Mouse (Mus musculus) left cerebral cortex, adult 6 months (tissue): ENCODE results near the gene Ndufv1. TPM values are rescaled to one million over a fixed set of nuclear protein-coding genes. Genes with fewer than 3 reads are reported as not detected.

Experiments used
- long read RNA-seq, 2 experiments: library from polyadenylated mRNA; unstranded; transcript quantifications; one replicate each; pipeline ENCODE4 v2.0.0; 2019 to 2020
- polyA plus RNA-seq: library from polyadenylated mRNA; unstranded; fragments of <200 nt; fragmentation: Nextera tagmentation; gene quantifications from 2 replicates; pipeline ENCODE4 v1.2.3, GENCODE M21; 2021

The Ndufv1 gene
- 400 and 516 TPM in 2 replicates for polyA plus RNA-seq
- long read RNA-seq, experiment 1, transcript Ndufv1-201 (10 exons, 1,661 nt) = major isoform, 1,519 of 1,725 reads
- long read RNA-seq, experiment 1, partial matches to known transcripts = 51 of 1,725 reads
- long read RNA-seq, experiment 1, other reads (novel, unspliced or antisense) = 152 of 1,725 reads
- long read RNA-seq, experiment 2, transcript Ndufv1-201 (10 exons, 1,661 nt) = major isoform, 511 of 618 reads
- long read RNA-seq, experiment 2, partial matches to known transcripts = 61 of 618 reads
- long read RNA-seq, experiment 2, other reads (novel, unspliced or antisense) = 44 of 618 reads

GRCm38 (mm10) chr19:4012432-4013022 is at the start of gene Ndufv1:
Ndufv1 (minus strand) TSS chr19:4012806.

GRCm38 (mm10) chr19:4059069-4059740 is 46.6 kb upstream of the Ndufv1 start, which contains the start of gene Gstp3:
Gstp3 (minus strand) TSS chr19:4059569.

GRCm38 (mm10) chr19:4045966-4046865 is 33.6 kb upstream of the Ndufv1 start, which contains the start of gene Gstp2:
Gstp2 (minus strand) TSS chr19:4046023.

GRCm38 (mm10) chr19:4037788-4038232 is 25.2 kb upstream of the Ndufv1 start, which contains the start of gene Gstp1:
Gstp1 (minus strand) TSS chr19:4037985.

GRCm38 (mm10) chr19:4003112-4003511 is 9.5 kb downstream of the Ndufv1 start, which contains the start of gene Doc2g:
Doc2g (plus strand) TSS chr19:4003313.

GRCm38 (mm10) chr19:4000119-4000900 is 12.3 kb downstream of the Ndufv1 start, which contains the start of the genes Nudt8 and Gm49405:
Nudt8 (plus strand) TSS chr19:4000580.
Gm49405 (plus strand) TSS chr19:4000626.

GRCm38 (mm10) chr19:3992416-3992815 is 20.2 kb downstream of the Ndufv1 start, which contains the start of gene Tbx10:
Tbx10 (plus strand) TSS chr19:3992752.

GRCm38 (mm10) chr19:3986334-3986733 is 26.3 kb downstream of the Ndufv1 start, which contains the start of gene Acy3:
Acy3 (plus strand) TSS chr19:3986570.

GRCm38 (mm10) chr19:3972229-3972628 is 40.4 kb downstream of the Ndufv1 start, which contains the start of gene Aldh3b2:
Aldh3b2 (plus strand) TSS chr19:3972328.

GRCm38 (mm10) chr19:3958470-3958869 is 54.1 kb downstream of the Ndufv1 start, which contains the start of gene Aldh3b3:
Aldh3b3 (plus strand) TSS chr19:3958645.

Other genes with a start within 250 kb of the Ndufv1 start
- 7.1 and 11.4 TPM in 2 replicates for gene Kmt5b, start 245.4 kb downstream of the Ndufv1 start, polyA plus RNA-seq
- gene Chka, start 161.0 kb downstream of the Ndufv1 start, polyA plus RNA-seq = 15.9 and 22.7 TPM in 2 replicates
- gene Tcirg1, start 105.7 kb downstream of the Ndufv1 start, polyA plus RNA-seq = 3.1 and 3.9 TPM in 2 replicates
- 579 and 589 TPM in 2 replicates for gene Ndufs8, start 100.0 kb downstream of the Ndufv1 start, polyA plus RNA-seq
- gene Aldh3b1, start 83.0 kb downstream of the Ndufv1 start, polyA plus RNA-seq = 6.4 and 6.9 TPM in 2 replicates
- 20.5 and 23.3 TPM in 2 replicates for gene Unc93b1, start 77.6 kb downstream of the Ndufv1 start, polyA plus RNA-seq
- gene Aldh3b3, start 54.2 kb downstream of the Ndufv1 start, polyA plus RNA-seq = 0.13 TPM in 1 of 2 replicates, not detected in the other
- 2.0 and 2.7 TPM in 2 replicates for gene Aldh3b2, start 40.5 kb downstream of the Ndufv1 start, polyA plus RNA-seq
- gene Acy3, start 26.2 kb downstream of the Ndufv1 start, polyA plus RNA-seq = 3.2 and 3.9 TPM in 2 replicates
- gene Tbx10, start 20.1 kb downstream of the Ndufv1 start, polyA plus RNA-seq = not detected in 2 replicates
- gene Nudt8, start 12.2 kb downstream of the Ndufv1 start, polyA plus RNA-seq = 21.4 and 23.0 TPM in 2 replicates
- gene Gm49405, start 12.2 kb downstream of the Ndufv1 start, polyA plus RNA-seq = 0.13 and 0.21 TPM in 2 replicates
- 2.1 and 3.3 TPM in 2 replicates for gene Doc2g, start 9.5 kb downstream of the Ndufv1 start, polyA plus RNA-seq
- 1,005 and 1,067 TPM in 2 replicates for gene Gstp1, start 25.2 kb upstream of the Ndufv1 start, polyA plus RNA-seq
- gene Gstp2, start 33.2 kb upstream of the Ndufv1 start, polyA plus RNA-seq = 2.2 and 7.2 TPM in 2 replicates
- gene Gstp3, start 46.8 kb upstream of the Ndufv1 start, polyA plus RNA-seq = not detected in 2 replicates
- gene Cabp2, start 68.8 kb upstream of the Ndufv1 start, polyA plus RNA-seq = not detected in 2 replicates
- 52.6 and 68.9 TPM in 2 replicates for gene Cdk2ap2, start 84.4 kb upstream of the Ndufv1 start, polyA plus RNA-seq
- 53.9 and 65.8 TPM in 2 replicates for gene Pitpnm1, start 87.2 kb upstream of the Ndufv1 start, polyA plus RNA-seq
- 168 and 240 TPM in 2 replicates for gene Aip, start 113.1 kb upstream of the Ndufv1 start, polyA plus RNA-seq
- gene Gpr152, start 127.0 kb upstream of the Ndufv1 start, polyA plus RNA-seq = not detected in 2 replicates
- gene Cabp4, start 131.2 kb upstream of the Ndufv1 start, polyA plus RNA-seq = 0.06 and 0.11 TPM in 2 replicates
- 87.0 and 103 TPM in 2 replicates for gene Coro1b, start 135.8 kb upstream of the Ndufv1 start, polyA plus RNA-seq
- 0.72 and 1.4 TPM in 2 replicates for gene Ptprcap, start 140.8 kb upstream of the Ndufv1 start, polyA plus RNA-seq
- 11.8 and 16.7 TPM in 2 replicates for gene Rps6kb2, start 150.5 kb upstream of the Ndufv1 start, polyA plus RNA-seq
- 4.2 and 4.3 TPM in 2 replicates for gene Carns1, start 162.7 kb upstream of the Ndufv1 start, polyA plus RNA-seq
- gene Tbc1d10c, start 178.5 kb upstream of the Ndufv1 start, polyA plus RNA-seq = 0.51 and 0.69 TPM in 2 replicates
- gene Ppp1ca, start 179.3 kb upstream of the Ndufv1 start, polyA plus RNA-seq = 387 and 460 TPM in 2 replicates
- gene Rad9a, start 188.9 kb upstream of the Ndufv1 start, polyA plus RNA-seq = 6.8 and 7.0 TPM in 2 replicates
- gene Clcf1, start 201.4 kb upstream of the Ndufv1 start, polyA plus RNA-seq = 0.19 and 0.76 TPM in 2 replicates
- gene AC109138.7, start 201.6 kb upstream of the Ndufv1 start, polyA plus RNA-seq = not detected in 2 replicates
- gene Pold4, start 219.1 kb upstream of the Ndufv1 start, polyA plus RNA-seq = 31.3 and 44.7 TPM in 2 replicates